Mouse (Mus musculus) intestine, postnatal 0 days (tissue): ENCODE measurements around the gene Sh2b2. TPM values are rescaled to one million over a fixed set of nuclear protein-coding genes. Genes with fewer than 3 reads are reported as not detected.

Source experiments
- ATAC-seq: fragments of 200-750 bp; cut with Nextera tagmentation; 2 replicates; pipeline ENCODE4 v1.8.0; 2017; ENCODE audit warnings: mild to moderate bottlenecking, moderate TSS enrichment, moderate library complexity
- H3K27ac ChIP-seq: fragments of 300-500 bp; sonication (generic); 2 replicates; pipeline ENCODE4 v1.5.1; 2014; ENCODE audit warnings: mild to moderate bottlenecking, low read depth, low read length, moderate library complexity
- H3K27me3 ChIP-seq: fragments of 300-500 bp; sonication (generic); replicated peaks from 2 replicates; pipeline ENCODE4 v1.6.1; 2014; ENCODE audit warnings: low read length, mixed read lengths; ENCODE audit not compliant: control insufficient read depth, insufficient read depth
- H3K36me3 ChIP-seq: fragments of 300-500 bp; sonication (generic); 2 replicates; pipeline ENCODE4 v1.6.1; 2014; ENCODE audit warnings: mild to moderate bottlenecking, moderate library complexity; ENCODE audit not compliant: control insufficient read depth, insufficient read depth
- H3K4me1 ChIP-seq: fragments of 300-500 bp; sonication (generic); replicated peaks from 2 replicates; pipeline ENCODE4 v1.6.1; 2014; ENCODE audit warnings: antibody characterized with exemption, low read length, mixed read lengths; ENCODE audit not compliant: control insufficient read depth, insufficient read depth
- H3K4me2 ChIP-seq: fragments of 300-500 bp; sonication (generic); replicated peaks from 2 replicates; pipeline ENCODE4 v1.6.1; 2014; ENCODE audit warnings: low read depth, mild to moderate bottlenecking, moderate library complexity
- H3K4me3 ChIP-seq: fragments of 300-500 bp; sonication (generic); 2 replicates; pipeline ENCODE4 v1.5.1; 2014; ENCODE audit warnings: low read depth, low read length
- H3K9ac ChIP-seq: fragments of 300-500 bp; sonication (generic); 2 replicates; pipeline ENCODE4 v1.6.1; 2014; ENCODE audit warnings: mild to moderate bottlenecking, low read depth, low read length
- H3K9me3 ChIP-seq: fragments of 300-500 bp; sonication (generic); 2 replicates; pipeline ENCODE4 v1.6.1; 2016; ENCODE audit warnings: mixed run types; ENCODE audit not compliant: control insufficient read depth
- CTCF ChIP-seq: sonication (generic); IDR thresholded peaks from 2 replicates; pipeline ENCODE4 v1.5.1; 2016; ENCODE audit warnings: low read depth, mild to moderate bottlenecking, control low read depth, antibody characterized with exemption, moderate library complexity
- WGBS: fragments of 180-500 bp; shearing (Covaris S2); extraction: QIAGEN DNeasy Blood & Tissue Kit; methylation state at CpG from one replicate; pipeline ENCODE4 v1.1.7; 2014; 5-methylcytosine and 5-hydroxymethylcytosine counted together
- polyA plus RNA-seq: library from polyadenylated mRNA; unstranded; fragments of >200 nt; fragmentation: Nextera tagmentation; extraction: Ambion mirVana; gene quantifications from 2 replicates; pipeline ENCODE4 v1.2.1, GENCODE M21; 2015

The Sh2b2 gene
- polyA plus RNA-seq, 1 experiment from 2014 or later = 1.0 TPM

GRCm38 (mm10) chr5:136170512-136171362 is 75.6 kb downstream of the Sh2b2 start, which contains the start of gene Orai2:
Orai2 (minus strand) TSS chr5:136170713.
- H3K4me1 ChIP-seq = 0 out of 2 replicates have a peak, but pooled peaks cover 10% of the 10 kb centered on the region
- 0 out of 2 replicates have a peak, but pooled peaks have one; percentile 6 for TF ChIP-seq CTCF
- 0 out of 2 replicates have a peak, but pooled peaks cover 3% of the 10 kb centered on the region for H3K9me3 ChIP-seq
- H3K9ac ChIP-seq = peak within 1 kb of the TSS; percentile 47
- peak within 1 kb of the TSS; percentile 52 for H3K4me3 ChIP-seq
- ATAC-seq = peak; percentile 55
- H3K27ac ChIP-seq = peak within 1 kb of the TSS; percentile 79
- H3K4me2 ChIP-seq = peak within 1 kb of the TSS; percentile 91
- H3K36me3 ChIP-seq = no peaks in the 10 kb centered on the region; the same call in 1 of the 2 replicates
- H3K27me3 ChIP-seq = no peaks in the 10 kb centered on the region
- WGBS = 2% methylated on average over 49 of the region's 49 CpGs

DNA sequence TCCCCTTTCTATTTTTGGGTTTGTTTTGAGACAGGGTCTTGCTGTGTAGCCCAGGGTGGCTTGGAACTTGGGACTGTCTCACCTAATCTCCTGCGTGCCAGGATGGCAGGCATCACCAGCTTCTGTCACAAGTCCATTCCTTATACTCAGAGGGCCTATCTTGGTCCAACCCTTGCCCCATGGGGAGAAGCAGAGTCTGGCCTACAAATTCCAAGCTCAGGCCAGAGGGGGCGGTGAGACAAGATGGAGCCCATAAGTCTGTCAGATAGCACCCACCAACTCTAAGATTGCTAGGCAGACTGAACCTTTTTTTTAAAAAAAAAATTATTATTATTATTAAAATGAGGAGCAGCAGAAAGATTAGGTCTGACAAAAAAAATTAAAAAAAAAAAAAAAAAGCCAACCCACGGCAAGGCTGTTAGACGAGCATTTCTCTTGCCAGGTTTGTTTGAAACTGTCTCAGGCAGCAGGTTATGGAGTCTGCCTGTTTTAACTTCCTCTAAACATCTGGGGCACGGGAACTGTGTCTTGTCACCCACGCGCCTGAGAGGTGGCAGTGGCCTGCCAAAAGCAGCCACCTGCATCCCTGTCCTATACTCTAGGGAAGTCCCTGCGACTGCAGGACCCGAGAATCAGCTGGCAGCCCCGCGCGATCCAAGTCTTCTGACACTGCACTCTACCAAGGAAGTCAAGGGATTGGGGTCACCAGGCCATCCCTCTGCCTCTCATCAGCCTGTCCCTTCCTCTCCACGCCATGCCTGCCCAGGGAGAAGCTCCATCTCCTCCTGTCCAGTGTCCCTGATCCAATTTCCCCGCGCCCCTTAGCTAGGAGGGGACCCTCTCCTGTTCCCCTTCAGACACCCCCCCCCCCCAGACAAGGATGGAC is 76.5 kb downstream of the Sh2b2 start:
- Histone ChIP-seq H3K27ac (peak overlapping the region; percentile 79), H3K27me3 (no peaks in the 10 kb centered on the region), H3K4me1 (0 out of 2 replicates have a peak, but pooled peaks cover 10% of the 10 kb centered on the region), H3K36me3 (no peaks in the 10 kb centered on the region; the same call in 1 of the 2 replicates), H3K9me3 (0 out of 2 replicates have a peak, but pooled peaks cover 3% of the 10 kb centered on the region), H3K4me2 (peak overlapping the region; percentile 91), H3K4me3 (peak overlapping the region; percentile 52), H3K9ac (peak overlapping the region; percentile 47)
- 17% methylated on average over 15 of the region's 15 CpGs for WGBS
- peak; percentile 11 for ATAC-seq
- no peak for TF ChIP-seq CTCF

Other genes with a start within 250 kb of the Sh2b2 start
- 18.3 and 21.3 TPM in 2 replicates for gene Upk3b, start 208.1 kb downstream of the Sh2b2 start, polyA plus RNA-seq
- gene Upk3bl, start 192.1 kb downstream of the Sh2b2 start, polyA plus RNA-seq = 0.39 TPM in 1 of 2 replicates, not detected in the other
- gene Rasa4, start 162.6 kb downstream of the Sh2b2 start, polyA plus RNA-seq = 8.1 and 8.7 TPM in 2 replicates
- gene Polr2j, start 129.9 kb downstream of the Sh2b2 start, polyA plus RNA-seq = 152 and 169 TPM in 2 replicates
- 7.5 and 7.8 TPM in 2 replicates for gene Lrwd1, start 110.5 kb downstream of the Sh2b2 start, polyA plus RNA-seq
- 11.0 and 12.6 TPM in 2 replicates for gene Alkbh4, start 110.4 kb downstream of the Sh2b2 start, polyA plus RNA-seq
- 4.3 and 5.1 TPM in 2 replicates for gene Orai2, start 75.8 kb downstream of the Sh2b2 start, polyA plus RNA-seq
- 37.7 and 40.0 TPM in 2 replicates for gene Prkrip1, start 47.6 kb downstream of the Sh2b2 start, polyA plus RNA-seq